Mouse (Mus musculus) lung, postnatal 0 days (tissue): Measurements from ENCODE around the gene Skp2. TPM values are rescaled to one million over a fixed set of nuclear protein-coding genes. Genes with fewer than 3 reads are reported as not detected.
A peak's percentile ranks its signal among the peaks of the same experiment; 100 is the strongest.

Experiments
- ATAC-seq: fragments of 200-750 bp; cut with Nextera tagmentation; 2 replicates; pipeline ENCODE4 v1.8.0; 2017; ENCODE audit warnings: moderate library complexity
- DNase-seq: peaks from one replicate; pipeline ENCODE4 v3.0.0-alpha.2; 2016; ENCODE audit warnings: low spot score
- H3K27ac ChIP-seq: fragments of 300-500 bp; sonication (generic); 2 replicates; pipeline ENCODE4 v1.5.1; 2014; ENCODE audit warnings: antibody characterized with exemption, mild to moderate bottlenecking, low read length, mixed read lengths
- H3K27me3 ChIP-seq: fragments of 300-500 bp; sonication (generic); replicated peaks from 2 replicates; pipeline ENCODE4 v1.6.1; 2014; ENCODE audit warnings: low read length, mixed read lengths; ENCODE audit not compliant: insufficient read depth
- H3K36me3 ChIP-seq: fragments of 300-500 bp; sonication (generic); 2 replicates; pipeline ENCODE4 v1.6.1; 2014; ENCODE audit warnings: low read length, mixed read lengths; ENCODE audit not compliant: insufficient read depth
- H3K4me1 ChIP-seq: fragments of 300-500 bp; sonication (generic); 2 replicates; pipeline ENCODE4 v1.6.1; 2014; ENCODE audit warnings: antibody characterized with exemption, low read depth, low read length, mixed read lengths; ENCODE audit not compliant: insufficient read depth
- H3K4me2 ChIP-seq: fragments of 300-500 bp; sonication (generic); replicated peaks from 2 replicates; pipeline ENCODE4 v1.6.1; 2014; ENCODE audit warnings: low read depth, mild to moderate bottlenecking, low read length, moderate library complexity, mixed read lengths
- H3K4me3 ChIP-seq: fragments of 300-500 bp; sonication (generic); 2 replicates; pipeline ENCODE4 v1.5.1; 2014; ENCODE audit warnings: low read depth, low read length
- H3K9ac ChIP-seq: fragments of 300-500 bp; sonication (generic); replicated peaks from 2 replicates; pipeline ENCODE4 v1.6.1; 2014; ENCODE audit warnings: low read depth, mild to moderate bottlenecking
- H3K9me3 ChIP-seq: fragments of 300-500 bp; sonication (generic); 2 replicates; pipeline ENCODE4 v1.6.1; 2016; ENCODE audit warnings: low read length, mixed read lengths
- CTCF ChIP-seq: IDR thresholded peaks from 2 replicates; pipeline ENCODE4 v1.5.1; 2016; ENCODE audit warnings: antibody characterized with exemption, mild to moderate bottlenecking
- EP300 ChIP-seq: IDR thresholded peaks from 2 replicates; pipeline ENCODE4 v1.6.1; 2016; ENCODE audit warnings: antibody characterized with exemption, mild to moderate bottlenecking, control low read depth
- WGBS: fragments of 180-500 bp; shearing (Covaris S2); extraction: QIAGEN DNeasy Blood & Tissue Kit; methylation state at CpG from one replicate; pipeline ENCODE4 v1.1.7; 2014; 5-methylcytosine and 5-hydroxymethylcytosine counted together
- polyA plus RNA-seq: library from polyadenylated mRNA; unstranded; fragments of >200 nt; fragmentation: Nextera tagmentation; extraction: Ambion mirVana; gene quantifications from 2 replicates; pipeline ENCODE4 v1.2.1, GENCODE M21; 2015

The Skp2 gene
- polyA plus RNA-seq, 1 experiment from 2014 or later = 5.0 TPM

- DNase-seq (no peak), ATAC-seq (no peak)
- TF ChIP-seq CTCF (no peak), EP300 (no peak)
- Histone ChIP-seq H3K9ac (no peak overlapping the region), H3K4me3 (no peak overlapping the region), H3K4me1 (no peaks in the 10 kb centered on the region), H3K36me3 (no peaks in the 10 kb centered on the region), H3K4me2 (no peak overlapping the region), H3K27me3 (no peaks in the 10 kb centered on the region), H3K27ac (no peak overlapping the region), H3K9me3 (no peaks in the 10 kb centered on the region)
- WGBS = 79% methylated on average over 4 of the region's 4 CpGs
Observed at GRCm38 (mm10) chr15:9162557-9163070, 7.4 kb upstream of the Skp2 start.

GRCm38 (mm10) chr15:9140684-9141171 lies 14.5 kb downstream of the Skp2 start:
- Histone ChIP-seq H3K9me3 (no peaks in the 10 kb centered on the region), H3K36me3 (no peaks in the 10 kb centered on the region), H3K4me3 (peak overlapping the region; percentile 95), H3K4me2 (peak overlapping the region; percentile 88), H3K9ac (peak overlapping the region; percentile 82), H3K27ac (peak overlapping the region; percentile 73), H3K4me1 (peaks cover 10% of the 10 kb centered on the region; the same call in 1 of the 2 replicates), H3K27me3 (no peaks in the 10 kb centered on the region)
- WGBS = 1% methylated on average over 25 of the region's 37 CpGs
- DNase-seq = peak; percentile 62
- peak; percentile 78 for ATAC-seq
- TF ChIP-seq CTCF (no peak), EP300 (no peak)

GRCm38 (mm10) chr15:9140252-9140680 lies 15.0 kb downstream of the Skp2 start, which contains the start of gene Lmbrd2:
Gene Lmbrd2 (plus strand): TSS chr15:9140550.
- Histone ChIP-seq H3K4me3 (peak within 1 kb of the TSS; percentile 95), H3K36me3 (no peaks in the 10 kb centered on the region), H3K4me2 (peak within 1 kb of the TSS; percentile 88), H3K9ac (peak within 1 kb of the TSS; percentile 82), H3K27me3 (no peaks in the 10 kb centered on the region), H3K9me3 (no peaks in the 10 kb centered on the region), H3K27ac (peak within 1 kb of the TSS; percentile 73), H3K4me1 (peaks cover 10% of the 10 kb centered on the region; the same call in 1 of the 2 replicates)
- DNase-seq = peak; percentile 99
- under 1% methylated on average over 31 of the region's 34 CpGs for WGBS
- peak; percentile 100 for ATAC-seq
- TF ChIP-seq CTCF (no peak), EP300 (no peak)

GRCm38 (mm10) chr15:9139447-9139846 lies 15.8 kb downstream of the Skp2 start:
- Histone ChIP-seq H3K4me1 (peaks cover 10% of the 10 kb centered on the region; the same call in 1 of the 2 replicates), H3K36me3 (no peaks in the 10 kb centered on the region), H3K9ac (no peak overlapping the region), H3K9me3 (no peaks in the 10 kb centered on the region), H3K27ac (no peak overlapping the region), H3K4me2 (peak overlapping the region; percentile 61), H3K4me3 (peak overlapping the region; percentile 95; the same call in 1 of the 2 replicates), H3K27me3 (no peaks in the 10 kb centered on the region)
- no peak for ATAC-seq
- TF ChIP-seq EP300 = no peak
- TF ChIP-seq CTCF = no peak
- WGBS = 16% methylated on average over 10 of the region's 10 CpGs
- DNase-seq = no peak

GRCm38 (mm10) chr15:9134891-9135507 lies 20.2 kb downstream of the Skp2 start:
- H3K4me2 ChIP-seq = no peak overlapping the region
- 16% methylated on average over 6 of the region's 6 CpGs for WGBS
- H3K36me3 ChIP-seq = no peaks in the 10 kb centered on the region
- no peaks in the 10 kb centered on the region for H3K9me3 ChIP-seq
- DNase-seq = peak; percentile 78
- H3K4me3 ChIP-seq = no peak overlapping the region
- peak; percentile 52; the same call in 1 of the 2 replicates for TF ChIP-seq EP300
- TF ChIP-seq CTCF = no peak
- peak overlapping the region; percentile 70 for H3K27ac ChIP-seq
- no peaks in the 10 kb centered on the region for H3K27me3 ChIP-seq
- H3K9ac ChIP-seq = no peak overlapping the region; the same call in 1 of the 2 replicates
- peak; percentile 84 for ATAC-seq
- H3K4me1 ChIP-seq = peaks cover 6% of the 10 kb centered on the region; the same call in 1 of the 2 replicates

DNA sequence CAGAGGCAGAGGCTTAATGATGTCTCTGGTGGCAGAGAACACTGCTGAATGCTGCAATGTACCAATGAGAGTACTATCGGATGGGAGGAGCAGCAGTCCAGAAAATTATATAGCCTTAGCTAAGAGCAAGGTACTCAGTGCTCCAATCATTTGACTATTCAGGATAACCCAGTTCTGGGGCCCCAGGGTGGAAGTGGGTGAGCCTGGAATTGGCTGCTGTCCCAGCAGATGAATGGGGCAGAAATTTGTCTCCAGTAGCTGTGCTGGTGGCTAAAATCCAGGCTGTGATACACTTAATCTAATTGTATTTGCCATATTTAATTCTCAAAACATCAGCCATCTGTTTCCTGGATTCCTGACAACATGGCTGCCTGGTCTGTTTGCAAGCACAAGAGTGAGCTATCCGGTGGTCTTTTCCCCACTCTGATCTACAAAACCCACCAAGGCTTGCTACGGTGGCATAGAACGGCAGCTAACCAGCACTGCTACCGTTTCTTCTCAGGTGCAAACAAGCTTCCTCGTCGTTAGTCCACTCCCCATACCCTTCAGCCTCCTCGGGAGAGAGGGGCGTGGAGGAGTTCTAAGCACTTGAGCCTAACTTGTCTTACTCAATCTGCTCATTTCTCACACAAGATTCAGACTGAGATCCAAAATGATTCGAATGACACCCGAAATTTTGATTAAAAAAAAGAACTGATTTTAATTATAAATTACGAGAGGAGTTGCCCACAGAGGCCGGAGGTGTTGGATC lies 22.4 kb downstream of the Skp2 start:
- Histone ChIP-seq H3K4me1 (no peaks in the 10 kb centered on the region), H3K4me2 (no peak overlapping the region; the same call in 1 of the 2 replicates), H3K9ac (no peak overlapping the region), H3K4me3 (no peak overlapping the region), H3K27ac (peak overlapping the region; percentile 62), H3K27me3 (no peaks in the 10 kb centered on the region), H3K9me3 (no peaks in the 10 kb centered on the region), H3K36me3 (no peaks in the 10 kb centered on the region)
- TF ChIP-seq EP300 (no peak), CTCF (no peak)
- DNase-seq (peak; percentile 60), ATAC-seq (peak; percentile 55)
- 60% methylated on average over 13 of the region's 13 CpGs for WGBS
